Mouse (Mus musculus) stomach, embryonic 16.5 days (tissue): ENCODE results near the gene Fam3b. TPM values are rescaled to one million over a fixed set of nuclear protein-coding genes. Genes with fewer than 3 reads are reported as not detected.

Source experiments
- ATAC-seq: fragments of 200-750 bp; cut with Nextera tagmentation; 2 replicates; pipeline ENCODE4 v1.8.0; 2017; ENCODE audit warnings: moderate number of reproducible peaks, moderate TSS enrichment; ENCODE audit not compliant: insufficient read depth, low FRiP score
- H3K27ac ChIP-seq: fragments of 300-500 bp; sonication (generic); 2 replicates; pipeline ENCODE4 v1.5.1; 2014; ENCODE audit warnings: low read length
- H3K27me3 ChIP-seq: fragments of 300-500 bp; sonication (generic); 2 replicates; pipeline ENCODE4 v1.6.1; 2014; ENCODE audit warnings: low read length, control low read depth, mixed read lengths; ENCODE audit not compliant: control insufficient read depth, insufficient read depth
- H3K36me3 ChIP-seq: fragments of 300-500 bp; sonication (generic); 2 replicates; pipeline ENCODE4 v1.6.1; 2014; ENCODE audit warnings: low read length; ENCODE audit not compliant: control insufficient read depth, insufficient read depth
- H3K4me1 ChIP-seq: fragments of 300-500 bp; sonication (generic); 2 replicates; pipeline ENCODE4 v1.6.1; 2014; ENCODE audit warnings: low read length, control low read depth, mixed read lengths; ENCODE audit not compliant: control insufficient read depth, insufficient read depth
- H3K4me2 ChIP-seq: fragments of 300-500 bp; sonication (generic); 2 replicates; pipeline ENCODE4 v1.6.1; 2014; ENCODE audit warnings: low read depth, low read length, mixed read lengths
- H3K4me3 ChIP-seq: fragments of 300-500 bp; sonication (generic); replicated peaks from 2 replicates; pipeline ENCODE4 v1.5.1; 2014; ENCODE audit warnings: mild to moderate bottlenecking, low read length
- H3K9ac ChIP-seq: fragments of 300-500 bp; sonication (generic); 2 replicates; pipeline ENCODE4 v1.6.1; 2014; ENCODE audit warnings: low read length
- H3K9me3 ChIP-seq: fragments of 300-500 bp; sonication (generic); replicated peaks from 2 replicates; pipeline ENCODE4 v1.6.1; 2016; ENCODE audit warnings: low read length, control low read depth; ENCODE audit not compliant: control insufficient read depth
- WGBS: fragments of 180-500 bp; shearing (Covaris S2); extraction: QIAGEN DNeasy Blood & Tissue Kit; methylation state at CpG from one replicate; pipeline ENCODE4 v1.1.7; 2014; 5-methylcytosine and 5-hydroxymethylcytosine counted together
- polyA plus RNA-seq: library from polyadenylated mRNA; unstranded; fragments of >200 nt; fragmentation: Nextera tagmentation; extraction: Ambion mirVana; gene quantifications from 2 replicates; pipeline ENCODE4 v1.2.1, GENCODE M21; 2015

Fam3b gene
- polyA plus RNA-seq, 1 experiment from 2014 or later: 5.9 TPM

DNA sequence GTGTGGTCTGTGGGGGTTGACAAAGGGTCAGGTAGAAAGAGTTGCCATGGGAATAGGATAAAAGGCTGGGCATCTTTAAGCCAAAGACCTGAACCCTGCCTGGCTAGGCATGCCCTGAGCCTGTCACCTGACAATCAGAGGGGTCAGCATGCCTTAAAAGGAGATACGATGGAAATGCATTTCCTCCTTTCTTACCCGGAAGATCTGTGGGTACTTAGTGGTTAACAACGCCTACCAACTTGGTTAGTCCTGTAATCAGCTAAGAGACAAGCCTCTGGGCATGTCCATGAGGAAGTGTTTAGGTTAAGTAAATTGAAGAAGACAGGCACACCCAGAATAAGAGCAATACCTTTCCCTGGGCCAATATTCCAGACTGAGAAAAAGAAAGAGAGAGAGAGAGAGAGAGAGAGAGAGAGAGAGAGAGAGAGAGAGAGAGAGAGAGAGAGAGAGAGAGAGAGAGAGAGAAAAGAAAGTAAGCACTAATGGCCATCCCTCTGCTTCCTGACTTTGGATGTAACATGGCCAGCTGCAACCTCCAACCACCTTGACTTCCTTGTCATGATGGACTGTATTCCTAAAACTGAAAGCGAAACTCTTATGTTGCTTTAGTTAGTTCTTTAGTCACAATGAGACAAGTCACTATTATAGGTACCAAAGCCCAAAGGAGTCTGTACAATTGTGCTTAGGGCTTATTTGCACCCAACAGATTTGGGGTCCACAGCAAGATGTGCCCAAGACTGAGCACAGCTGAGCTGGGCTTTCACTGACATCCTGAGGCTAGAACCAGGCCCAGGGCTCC is 46.4 kb downstream of the Fam3b start:
- peak; percentile 34; the same call in 1 of the 2 replicates for ATAC-seq
- 64% methylated on average over 4 of the region's 4 CpGs for WGBS
- H3K9ac ChIP-seq: no peak overlapping the region

DNA sequence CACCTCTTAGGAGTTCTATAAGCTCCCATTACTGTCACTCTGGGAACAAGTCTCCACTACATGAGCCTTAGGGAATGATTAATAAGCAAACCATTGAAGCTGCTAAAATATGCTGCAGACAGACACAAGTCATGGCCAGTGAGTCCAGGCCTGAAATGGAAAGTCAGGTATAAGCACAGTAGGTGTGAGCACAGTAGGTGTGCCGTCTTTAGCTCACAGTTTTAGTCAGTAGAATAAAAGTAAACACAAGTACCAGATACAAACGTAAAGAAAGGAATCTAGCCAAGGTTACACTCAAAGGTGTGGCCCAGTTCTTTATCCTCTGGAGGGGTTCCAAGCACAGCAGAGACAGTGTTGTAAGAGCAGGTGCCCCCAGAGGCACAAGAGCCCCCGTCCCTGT is 47.1 kb downstream of the Fam3b start:
- no peaks in the 10 kb centered on the region for H3K36me3 ChIP-seq
- H3K9me3 ChIP-seq: no peaks in the 10 kb centered on the region
- H3K27ac ChIP-seq: peak overlapping the region; percentile 22; the same call in 1 of the 2 replicates
- peaks cover 3% of the 10 kb centered on the region; the same call in 1 of the 2 replicates for H3K4me1 ChIP-seq
- H3K9ac ChIP-seq: no peak overlapping the region
- H3K4me2 ChIP-seq: no peak overlapping the region
- no peaks in the 10 kb centered on the region for H3K27me3 ChIP-seq
- ATAC-seq: 0 out of 2 replicates have a peak, but pooled peaks have one; percentile 2
- H3K4me3 ChIP-seq: no peak overlapping the region
- 44% methylated on average over 3 of the region's 3 CpGs for WGBS

More for the DNA sequence above, 46.4 kb downstream of the Fam3b start:
- Histone ChIP-seq H3K4me3 (no peak overlapping the region), H3K4me1 (no peaks in the 10 kb centered on the region), H3K27ac (peak overlapping the region; percentile 22; the same call in 1 of the 2 replicates), H3K36me3 (no peaks in the 10 kb centered on the region), H3K27me3 (no peaks in the 10 kb centered on the region), H3K4me2 (no peak overlapping the region), H3K9me3 (no peaks in the 10 kb centered on the region)

DNA sequence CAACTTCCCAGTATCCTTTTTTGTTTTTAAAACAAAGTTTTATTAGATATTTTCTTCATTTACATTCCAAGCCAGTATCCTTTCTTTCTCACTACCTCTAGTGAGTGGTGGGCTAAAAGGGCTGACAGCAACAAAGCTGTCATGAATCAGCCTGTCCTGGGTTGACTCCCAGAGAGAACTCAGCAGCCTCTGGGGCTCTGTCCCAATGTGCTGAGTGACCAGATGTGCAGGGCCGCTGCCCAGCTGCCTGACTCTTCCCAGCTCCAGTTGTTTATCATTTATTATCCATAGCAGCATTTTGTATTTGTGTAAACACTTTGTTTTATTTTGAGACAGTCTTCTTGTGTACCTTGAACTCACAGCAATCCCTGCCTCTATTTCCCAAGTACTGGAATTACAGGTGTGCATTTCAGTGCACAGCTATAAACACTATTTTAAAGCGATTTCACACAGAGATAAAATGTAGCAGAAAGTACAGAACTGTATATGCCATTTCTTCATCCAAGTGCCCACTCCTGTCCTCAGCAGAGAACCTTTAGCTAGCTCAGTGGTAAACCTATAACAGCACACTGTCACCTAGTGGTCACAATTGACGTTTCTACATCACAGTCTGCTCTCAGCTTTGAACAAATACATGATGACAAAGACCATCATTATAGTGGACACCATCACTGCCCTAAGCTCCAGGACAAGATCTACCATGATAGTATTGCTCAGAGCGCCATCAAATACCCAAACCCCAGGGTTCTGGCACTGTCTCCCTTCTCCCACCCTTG is 48.2 kb downstream of the Fam3b start:
- Histone ChIP-seq H3K36me3 (no peaks in the 10 kb centered on the region), H3K9me3 (no peaks in the 10 kb centered on the region), H3K4me1 (peaks cover 3% of the 10 kb centered on the region; the same call in 1 of the 2 replicates), H3K4me2 (no peak overlapping the region), H3K4me3 (no peak overlapping the region), H3K27ac (no peak overlapping the region), H3K27me3 (no peaks in the 10 kb centered on the region), H3K9ac (no peak overlapping the region)
- 49% methylated on average over 4 of the region's 4 CpGs for WGBS
- no peak for ATAC-seq

DNA sequence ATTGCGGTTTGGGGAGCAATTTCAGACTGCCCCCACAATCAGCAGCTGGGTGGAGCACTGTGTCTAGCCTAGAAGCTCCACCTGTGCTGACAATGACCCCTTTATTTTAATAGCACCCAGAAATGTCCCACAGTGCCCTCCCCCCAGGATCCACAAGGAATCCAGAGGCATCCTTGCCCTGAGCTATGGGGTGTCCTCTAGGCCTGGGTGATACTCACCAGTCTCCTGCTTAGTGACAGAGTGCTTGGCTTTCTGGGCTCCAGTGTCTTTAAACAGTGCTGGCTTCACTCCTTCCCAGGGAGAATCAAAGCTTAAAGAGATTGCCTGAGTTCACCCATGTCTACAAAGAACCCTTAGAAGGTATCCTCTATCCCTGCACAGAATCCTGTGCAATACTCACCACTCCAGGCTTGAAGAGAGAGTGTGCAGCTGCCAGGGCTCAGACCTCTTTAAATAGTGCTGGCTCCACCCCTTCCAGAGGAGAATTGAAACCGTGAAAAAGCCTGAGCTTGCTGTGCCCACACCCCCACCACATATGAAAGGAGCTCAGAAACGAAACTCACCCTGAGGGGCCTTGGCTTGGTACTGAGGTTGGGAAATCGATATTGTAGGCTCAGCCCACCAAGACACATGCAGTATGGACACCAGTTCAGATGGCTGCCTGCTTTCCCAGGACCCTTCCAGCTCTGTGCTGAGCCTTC is 52.0 kb downstream of the Fam3b start, which contains the start of gene Mx1:
Mx1 (minus strand) TSS at position 427 of the 701 bp plus-strand sequence.
- peaks cover 3% of the 10 kb centered on the region; the same call in 1 of the 2 replicates for H3K4me1 ChIP-seq
- H3K27ac ChIP-seq: no peak within 1 kb of the TSS; the same call in 1 of the 2 replicates
- peak; percentile 64; the same call in 1 of the 2 replicates for ATAC-seq
- 27% methylated on average over 4 of the region's 4 CpGs for WGBS
- H3K36me3 ChIP-seq: no peaks in the 10 kb centered on the region
- no peaks in the 10 kb centered on the region for H3K9me3 ChIP-seq
- 0 out of 2 replicates have a peak within 1 kb of the TSS, but pooled peaks have one; percentile 31 for H3K9ac ChIP-seq
- no peak within 1 kb of the TSS for H3K4me2 ChIP-seq
- H3K27me3 ChIP-seq: no peaks in the 10 kb centered on the region
- H3K4me3 ChIP-seq: no peak within 1 kb of the TSS

DNA sequence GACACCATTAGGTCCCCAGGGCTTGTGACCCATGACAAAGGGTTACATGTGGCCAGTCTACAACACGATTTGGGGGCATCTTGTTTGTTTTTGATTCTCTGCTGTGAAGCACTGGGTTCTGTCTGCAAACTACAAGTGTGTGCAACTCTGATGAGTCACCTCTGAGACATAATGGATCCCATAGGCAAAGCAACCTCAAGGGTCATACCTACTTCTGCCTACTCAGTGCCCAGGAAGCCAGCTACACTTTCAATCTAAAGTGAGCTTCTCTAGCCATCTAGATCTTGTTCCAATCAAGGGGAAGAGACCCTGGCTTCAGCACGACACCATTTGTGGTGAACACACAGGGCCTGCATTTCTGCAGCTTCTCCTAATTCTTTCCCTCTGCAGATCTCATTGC is 53.3 kb downstream of the Fam3b start:
- Histone ChIP-seq H3K27me3 (no peaks in the 10 kb centered on the region), H3K9me3 (no peaks in the 10 kb centered on the region), H3K4me2 (no peak overlapping the region), H3K36me3 (no peaks in the 10 kb centered on the region), H3K27ac (no peak overlapping the region), H3K9ac (no peak overlapping the region), H3K4me1 (peaks cover 3% of the 10 kb centered on the region; the same call in 1 of the 2 replicates), H3K4me3 (no peak overlapping the region)
- ATAC-seq: no peak
- WGBS: 67% methylated on average over 2 of the region's 2 CpGs

DNA sequence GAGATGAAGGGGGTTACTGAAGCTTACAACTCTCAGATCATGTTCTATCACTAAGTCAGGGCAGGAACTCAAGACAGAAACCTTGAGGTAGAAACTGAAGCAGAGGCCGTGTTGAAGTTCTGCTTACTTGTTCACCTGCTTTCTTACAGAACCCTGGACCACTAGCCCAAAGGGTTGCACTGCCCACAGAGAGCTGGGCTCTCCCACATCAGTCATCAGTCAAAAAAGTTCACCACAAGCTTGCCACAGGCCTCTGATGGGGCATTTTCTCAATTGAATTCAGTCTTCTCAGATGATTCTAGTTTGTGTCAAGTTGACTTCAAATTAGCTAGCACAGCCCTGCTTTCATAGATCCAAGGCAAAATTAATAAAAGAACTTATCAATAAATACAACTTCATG is 54.8 kb downstream of the Fam3b start:
- WGBS: 58% methylated on average over 1 of the region's 1 CpGs
- no peaks in the 10 kb centered on the region for H3K9me3 ChIP-seq
- H3K4me1 ChIP-seq: peaks cover 3% of the 10 kb centered on the region; the same call in 1 of the 2 replicates
- no peak overlapping the region for H3K4me2 ChIP-seq
- no peaks in the 10 kb centered on the region for H3K36me3 ChIP-seq
- no peaks in the 10 kb centered on the region for H3K27me3 ChIP-seq
- H3K4me3 ChIP-seq: no peak overlapping the region
- no peak overlapping the region for H3K9ac ChIP-seq
- no peak for ATAC-seq
- H3K27ac ChIP-seq: no peak overlapping the region

DNA sequence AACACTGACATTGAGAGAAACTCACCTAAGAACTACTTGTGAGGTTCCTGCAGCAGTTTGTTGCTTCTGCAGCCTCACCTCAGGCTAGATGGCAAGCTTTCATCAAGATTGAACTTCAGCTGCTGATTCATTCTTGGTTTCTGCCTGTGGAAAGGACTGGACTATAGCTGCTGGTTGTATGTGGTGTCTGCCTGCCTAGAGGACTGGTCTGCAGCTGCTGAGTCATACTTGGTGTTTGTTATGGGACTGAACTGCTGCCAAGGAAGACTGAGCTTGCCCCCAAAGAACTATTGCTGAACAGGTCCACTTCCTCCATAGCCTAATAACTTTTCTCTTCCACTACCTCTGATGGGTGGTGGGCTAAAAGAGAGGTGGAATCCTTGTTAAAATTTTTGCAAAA is 67.2 kb downstream of the Fam3b start:
- H3K4me2 ChIP-seq: no peak overlapping the region
- ATAC-seq: no peak

DNA sequence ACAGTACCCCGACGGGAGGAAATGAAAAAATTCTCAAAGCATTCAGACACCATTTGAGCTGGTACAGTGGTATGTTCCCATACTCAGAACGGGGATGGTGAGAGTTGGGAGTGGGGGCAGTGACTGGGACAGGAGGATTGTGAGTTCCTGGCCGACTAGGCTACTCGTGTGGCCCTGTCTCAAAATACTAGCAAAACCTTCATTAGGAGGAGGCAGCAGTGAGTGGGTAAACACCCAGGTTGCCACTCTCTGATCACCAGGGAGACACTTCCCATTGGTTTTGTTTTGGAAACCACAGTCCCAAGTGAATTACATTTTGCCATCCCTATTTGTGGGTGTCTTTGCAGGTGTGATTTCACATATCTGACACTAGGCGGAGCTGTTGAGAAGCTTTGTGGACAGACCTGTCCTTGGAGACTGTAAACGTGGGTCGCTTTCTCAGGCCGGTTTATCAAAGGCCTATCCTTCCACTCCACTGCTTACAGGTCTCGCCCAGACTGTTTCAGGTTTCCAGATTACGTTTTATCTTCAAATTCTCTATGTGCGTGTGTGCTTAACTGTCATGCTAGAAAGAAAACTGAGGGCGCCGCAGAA is 70.8 kb downstream of the Fam3b start:
- Histone ChIP-seq H3K27ac (no peak overlapping the region), H3K9ac (no peak overlapping the region), H3K9me3 (no peaks in the 10 kb centered on the region), H3K4me1 (no peaks in the 10 kb centered on the region), H3K27me3 (no peaks in the 10 kb centered on the region), H3K4me3 (no peak overlapping the region), H3K36me3 (no peaks in the 10 kb centered on the region), H3K4me2 (no peak overlapping the region)
- WGBS: 47% methylated on average over 14 of the region's 14 CpGs
- peak; percentile 58 for ATAC-seq

More for the DNA sequence above, 67.2 kb downstream of the Fam3b start:
- Histone ChIP-seq H3K9ac (no peak overlapping the region), H3K36me3 (no peaks in the 10 kb centered on the region), H3K27ac (no peak overlapping the region), H3K9me3 (no peaks in the 10 kb centered on the region), H3K4me3 (no peak overlapping the region), H3K27me3 (no peaks in the 10 kb centered on the region), H3K4me1 (no peaks in the 10 kb centered on the region)
